Mouse (Mus musculus): Measurements from ENCODE around the gene Nlgn3. TPM values are rescaled to one million over a fixed set of nuclear protein-coding genes. Genes with fewer than 3 reads are reported as not detected.
"Not testable (repeated sequence)": the region's sequence is repeated elsewhere in the genome, so short reads cannot be mapped to it uniquely, and the experiment has no call there.

Gene Nlgn3
- polyA plus RNA-seq, 1 experiment from 2014 or later, result 5.3 TPM

- H3K27me3 ChIP-seq, result peaks cover 20% of the 10 kb centered on the region
- not testable (repeated sequence) for H3K27ac ChIP-seq; H3K9me3 ChIP-seq (replicated peaks); H3K36me3 ChIP-seq; H3K4me3 ChIP-seq (replicated peaks); ATAC-seq (replicated peaks; ENCODE audit: low FRiP score); H3K4me2 ChIP-seq; H3K9ac ChIP-seq; H3K4me1 ChIP-seq
- 83% methylated on average over 2 of the region's 2 CpGs for WGBS
Measured at GRCm38 (mm10) chrX:101342837-101343236, 43.9 kb downstream of the Nlgn3 start.

DNA sequence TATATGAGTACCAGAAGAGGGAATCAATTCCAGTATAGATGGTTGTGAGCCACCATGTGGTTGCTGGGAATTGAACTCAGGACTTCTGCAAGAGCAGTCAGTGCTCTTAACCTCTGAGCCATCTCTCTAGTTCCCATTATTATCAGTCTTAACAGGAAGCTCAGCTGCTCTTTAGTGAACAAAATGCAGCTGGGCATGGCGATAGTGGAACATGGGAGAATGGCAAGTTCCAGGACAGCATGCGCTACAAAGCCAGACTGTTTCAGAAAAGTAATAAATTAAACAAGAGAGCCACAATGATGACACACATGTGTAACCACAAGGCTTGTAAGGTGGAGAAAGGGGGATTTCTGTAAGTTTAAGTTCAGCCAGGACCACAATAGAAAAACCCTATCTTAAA, 46.5 kb downstream of the Nlgn3 start:
- Histone ChIP-seq H3K4me2 (no peak overlapping the region), H3K27me3 (peaks cover 20% of the 10 kb centered on the region), H3K4me1 (no peaks in the 10 kb centered on the region), H3K4me3 (replicated peaks) (no peak overlapping the region), H3K36me3 (no peaks in the 10 kb centered on the region), H3K9me3 (replicated peaks) (no peaks in the 10 kb centered on the region), H3K9ac (no peak overlapping the region), H3K27ac (no peak overlapping the region)
- WGBS, result 92% methylated on average over 2 of the region's 2 CpGs
- no peak for ATAC-seq (replicated peaks; ENCODE audit: low FRiP score)

GRCm38 (mm10) chrX:101346475-101346874, 47.5 kb downstream of the Nlgn3 start:
- Histone ChIP-seq H3K4me3 (replicated peaks) (no peak overlapping the region), H3K27ac (no peak overlapping the region), H3K36me3 (no peaks in the 10 kb centered on the region), H3K4me1 (no peaks in the 10 kb centered on the region), H3K27me3 (peaks cover 20% of the 10 kb centered on the region), H3K9me3 (replicated peaks) (no peaks in the 10 kb centered on the region), H3K9ac (no peak overlapping the region), H3K4me2 (no peak overlapping the region)
- ATAC-seq (replicated peaks; ENCODE audit: low FRiP score), result no peak
- 56% methylated on average over 4 of the region's 4 CpGs for WGBS

DNA sequence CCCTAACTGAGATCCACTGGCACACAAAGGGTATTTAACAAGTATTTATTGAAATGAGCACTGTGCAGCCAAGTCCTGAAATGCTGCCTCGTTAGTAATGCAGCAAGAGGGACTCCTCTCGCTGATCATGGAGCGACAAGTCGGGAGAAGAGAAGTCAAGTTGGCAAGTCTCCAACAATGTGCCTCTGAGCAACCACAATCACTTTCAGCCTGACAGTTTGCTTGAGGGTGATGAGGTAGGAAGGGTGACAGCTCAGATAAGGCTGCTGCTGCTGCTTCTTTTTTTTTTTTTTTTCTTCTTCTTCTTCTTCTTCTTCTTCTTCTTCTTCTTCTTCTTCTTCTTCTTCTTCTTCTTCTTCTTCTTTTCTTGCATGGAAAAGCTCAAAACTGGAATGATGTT, 52.2 kb downstream of the Nlgn3 start:
- WGBS, result 46% methylated on average over 4 of the region's 4 CpGs
- H3K36me3 ChIP-seq, result no peaks in the 10 kb centered on the region
- H3K27me3 ChIP-seq, result peaks cover 16% of the 10 kb centered on the region
- no peaks in the 10 kb centered on the region for H3K9me3 ChIP-seq (replicated peaks)
- no peak for ATAC-seq (replicated peaks; ENCODE audit: low FRiP score)
- H3K27ac ChIP-seq, result no peak overlapping the region
- no peak overlapping the region for H3K9ac ChIP-seq
- no peaks in the 10 kb centered on the region for H3K4me1 ChIP-seq
- H3K4me3 ChIP-seq (replicated peaks), result no peak overlapping the region
- H3K4me2 ChIP-seq, result no peak overlapping the region

DNA sequence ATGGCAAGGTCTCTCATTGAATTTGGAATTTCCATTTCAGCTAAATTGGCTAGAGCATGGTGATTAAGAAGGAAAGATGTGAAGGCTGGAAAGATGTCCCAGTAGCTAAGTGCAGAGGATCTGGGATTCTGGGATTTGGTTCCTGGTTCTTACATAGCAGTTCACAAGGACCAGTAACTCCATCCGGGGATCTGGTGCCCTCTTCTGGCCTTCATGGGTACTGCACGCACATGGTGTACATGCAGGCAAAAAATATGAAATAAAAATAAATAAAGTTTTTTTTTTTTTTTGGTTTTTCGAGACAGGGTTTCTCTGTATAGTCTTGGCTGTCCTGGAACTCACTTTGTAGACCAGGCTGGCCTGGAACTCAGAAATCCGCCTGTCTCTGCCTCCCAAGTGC, 59.9 kb downstream of the Nlgn3 start:
- not testable (repeated sequence) for H3K4me2 ChIP-seq; H3K27ac ChIP-seq; H3K9ac ChIP-seq; H3K4me3 ChIP-seq (replicated peaks); H3K4me1 ChIP-seq; ATAC-seq (replicated peaks; ENCODE audit: low FRiP score); H3K36me3 ChIP-seq; H3K27me3 ChIP-seq; H3K9me3 ChIP-seq (replicated peaks)
- 65% methylated on average over 4 of the region's 4 CpGs for WGBS

GRCm38 (mm10) chrX:101369001-101369400, 70.0 kb downstream of the Nlgn3 start:
- ATAC-seq (replicated peaks; ENCODE audit: low FRiP score), result no peak
- Histone ChIP-seq H3K36me3 (no peaks in the 10 kb centered on the region), H3K9me3 (replicated peaks) (no peaks in the 10 kb centered on the region), H3K4me2 (no peak overlapping the region), H3K27me3 (peaks cover 19% of the 10 kb centered on the region; the same call in 1 of the 2 replicates), H3K27ac (no peak overlapping the region), H3K9ac (no peak overlapping the region), H3K4me3 (replicated peaks) (no peak overlapping the region), H3K4me1 (0 out of 2 replicates have a peak, but pooled peaks cover 5% of the 10 kb centered on the region)
- 71% methylated on average over 7 of the region's 7 CpGs for WGBS

- 0 out of 2 replicates have a peak, but pooled peaks cover 5% of the 10 kb centered on the region for H3K4me1 ChIP-seq
- H3K27ac ChIP-seq, result no peak overlapping the region
- no peak overlapping the region for H3K9ac ChIP-seq
- no peaks in the 10 kb centered on the region for H3K9me3 ChIP-seq (replicated peaks)
- no peaks in the 10 kb centered on the region for H3K36me3 ChIP-seq
- 78% methylated on average over 3 of the region's 3 CpGs for WGBS
- no peak overlapping the region for H3K4me2 ChIP-seq
- H3K4me3 ChIP-seq (replicated peaks), result no peak overlapping the region
- peaks cover 23% of the 10 kb centered on the region; the same call in 1 of the 2 replicates for H3K27me3 ChIP-seq
- no peak for ATAC-seq (replicated peaks; ENCODE audit: low FRiP score)
Measured at GRCm38 (mm10) chrX:101370573-101370972, 71.6 kb downstream of the Nlgn3 start.

DNA sequence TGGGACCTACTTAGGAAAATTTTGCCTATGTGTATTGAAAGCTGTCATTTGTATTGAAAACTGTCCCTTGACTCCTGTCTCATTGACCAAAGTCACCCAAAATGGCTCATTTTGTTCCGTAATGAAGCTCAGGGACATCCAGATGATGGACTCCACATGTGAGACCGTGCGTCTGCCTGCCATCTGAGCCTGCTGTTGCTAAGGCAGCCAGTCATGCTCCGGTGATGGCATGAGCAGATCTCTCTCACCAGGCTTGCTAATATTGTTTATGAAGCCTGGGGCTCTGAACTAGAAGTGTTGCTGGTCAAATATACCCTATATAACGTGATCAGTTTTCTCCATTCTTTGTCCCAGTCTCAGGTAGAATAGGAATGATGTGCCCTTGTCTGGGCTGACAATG, 74.0 kb downstream of the Nlgn3 start:
- WGBS, result 50% methylated on average over 5 of the region's 5 CpGs

More for the DNA sequence above, 74.0 kb downstream of the Nlgn3 start:
- ATAC-seq (replicated peaks; ENCODE audit: low FRiP score), result peak; percentile 58; the same call in 1 of the 2 replicates
- peaks cover 39% of the 10 kb centered on the region for H3K27me3 ChIP-seq
- no peaks in the 10 kb centered on the region for H3K36me3 ChIP-seq
- 0 out of 2 replicates have a peak, but pooled peaks cover 5% of the 10 kb centered on the region for H3K4me1 ChIP-seq
- 0 out of 2 replicates have a peak overlapping the region, but pooled peaks have one; percentile 41 for H3K27ac ChIP-seq
- no peaks in the 10 kb centered on the region for H3K9me3 ChIP-seq (replicated peaks)
- H3K4me3 ChIP-seq (replicated peaks), result no peak overlapping the region
- H3K9ac ChIP-seq, result no peak overlapping the region
- H3K4me2 ChIP-seq, result no peak overlapping the region

Other genes starting within 250 kb of the Nlgn3 start
- 0.06 TPM in 1 of 2 replicates, not detected in the other for gene Tex11, start 239.5 kb upstream of the Nlgn3 start, polyA plus RNA-seq (2015; fragmentation: Nextera tagmentation; extraction: Ambion mirVana)
- 1.7 and 2.1 TPM in 2 replicates for gene Slc7a3, start 213.1 kb upstream of the Nlgn3 start, polyA plus RNA-seq (2015; fragmentation: Nextera tagmentation; extraction: Ambion mirVana)
- gene Snx12, start 76.6 kb upstream of the Nlgn3 start, polyA plus RNA-seq (2015; fragmentation: Nextera tagmentation; extraction: Ambion mirVana), result 53.1 and 53.5 TPM in 2 replicates
- 3.2 and 3.3 TPM in 2 replicates for gene Foxo4, start 44.6 kb upstream of the Nlgn3 start, polyA plus RNA-seq (2015; fragmentation: Nextera tagmentation; extraction: Ambion mirVana)
- 0.23 TPM in 1 of 2 replicates, not detected in the other for gene Gm614, start 35.2 kb upstream of the Nlgn3 start, polyA plus RNA-seq (2015; fragmentation: Nextera tagmentation; extraction: Ambion mirVana)
- 21.1 and 22.2 TPM in 2 replicates for gene Il2rg, start 30.9 kb upstream of the Nlgn3 start, polyA plus RNA-seq (2015; fragmentation: Nextera tagmentation; extraction: Ambion mirVana)
- gene Gm20489, start 30.1 kb upstream of the Nlgn3 start, polyA plus RNA-seq (2015; fragmentation: Nextera tagmentation; extraction: Ambion mirVana), result not detected in 2 replicates
- gene Med12, start 25.1 kb upstream of the Nlgn3 start, polyA plus RNA-seq (2015; fragmentation: Nextera tagmentation; extraction: Ambion mirVana), result 32.3 and 35.6 TPM in 2 replicates
- 20.0 and 21.4 TPM in 2 replicates for gene Gjb1, start 77.2 kb downstream of the Nlgn3 start, polyA plus RNA-seq (2015; fragmentation: Nextera tagmentation; extraction: Ambion mirVana)
- 26.8 and 27.7 TPM in 2 replicates for gene Zmym3, start 121.7 kb downstream of the Nlgn3 start, polyA plus RNA-seq (2015; fragmentation: Nextera tagmentation; extraction: Ambion mirVana)
- gene Nono, start 130.2 kb downstream of the Nlgn3 start, polyA plus RNA-seq (2015; fragmentation: Nextera tagmentation; extraction: Ambion mirVana), result 464 and 466 TPM in 2 replicates
- gene Itgb1bp2, start 149.9 kb downstream of the Nlgn3 start, polyA plus RNA-seq (2015; fragmentation: Nextera tagmentation; extraction: Ambion mirVana), result 7.6 and 11.9 TPM in 2 replicates
- gene Taf1, start 233.6 kb downstream of the Nlgn3 start, polyA plus RNA-seq (2015; fragmentation: Nextera tagmentation; extraction: Ambion mirVana), result 13.9 and 14.9 TPM in 2 replicates

Measured in kidney, embryonic 15.5 days (tissue).